Mouse (Mus musculus) lung, adult 18-20 months (tissue): ENCODE measurements around the gene Prim2.

ENCODE experiments used
- DNase-seq, 2 experiments: peaks; one replicate each; pipeline ENCODE4 v3.0.0; 2022; ENCODE audit warnings: mixed read lengths in 2 of 2

The Prim2 gene

DNA sequence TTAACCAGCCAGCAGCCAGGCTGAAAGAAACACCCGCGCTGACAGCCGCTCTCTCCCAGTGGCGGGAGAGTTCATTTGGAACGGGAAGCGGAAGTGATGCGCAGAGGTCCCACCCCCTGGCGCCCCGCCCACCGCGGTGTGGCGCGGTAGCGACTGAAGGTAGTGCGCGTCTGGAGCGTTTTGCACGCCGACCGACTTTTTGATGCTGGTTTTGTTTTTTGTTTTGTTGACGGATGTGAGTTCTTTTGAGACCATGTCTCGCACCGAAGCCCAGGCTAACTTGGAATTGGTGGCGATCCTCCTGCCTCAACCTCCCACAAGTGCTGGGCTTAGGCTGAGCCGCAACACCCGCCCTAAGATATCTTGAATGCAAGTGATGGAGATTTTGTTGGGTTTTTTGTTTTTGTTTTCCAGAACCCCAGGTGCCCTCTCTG is at the start of gene Prim2:
TSS of gene Prim2 (minus strand) at position 88 of the 434 bp plus-strand sequence.
- DNase-seq, result peak; percentile 86 to 89

DNA sequence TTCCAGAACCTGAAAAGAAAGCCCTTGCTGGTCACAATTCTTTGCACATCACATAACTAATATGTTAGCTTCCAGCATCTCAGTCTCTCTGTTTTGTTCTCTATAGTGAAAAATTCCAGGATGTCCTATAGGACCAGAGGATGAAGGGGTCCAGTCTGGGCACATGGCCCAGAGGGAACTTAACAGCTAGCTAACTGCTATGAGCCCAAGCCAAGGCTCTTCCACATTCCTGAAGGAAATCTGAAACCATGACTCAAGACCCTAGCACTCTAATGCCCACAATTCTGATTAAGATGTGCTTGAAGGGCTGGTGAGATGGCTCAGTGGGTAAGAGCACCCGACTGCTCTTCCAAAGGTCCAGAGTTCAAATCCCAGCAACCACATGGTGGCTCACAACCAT is 48.0 kb upstream of the Prim2 start:
- no peak for DNase-seq

DNA sequence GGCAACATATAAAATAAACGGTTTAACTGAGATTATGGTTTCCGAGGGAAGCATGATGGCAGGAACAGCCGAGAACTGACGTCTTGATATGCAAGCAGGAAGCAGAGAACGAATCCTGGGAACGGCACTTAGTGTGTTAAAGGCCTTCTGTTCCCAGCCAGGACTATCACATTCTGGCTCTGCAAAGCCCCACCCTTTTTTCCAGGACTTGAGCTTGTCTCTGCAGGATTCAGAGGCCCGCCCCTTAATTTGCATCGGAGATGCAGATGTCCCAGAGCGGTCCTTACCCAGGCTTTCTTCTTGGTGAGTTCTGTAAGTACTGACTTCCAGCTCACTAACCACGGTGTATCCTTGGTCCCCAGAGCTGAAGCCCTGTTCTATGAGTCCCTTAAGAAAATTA is 45.2 kb upstream of the Prim2 start:
- no peak for DNase-seq

DNA sequence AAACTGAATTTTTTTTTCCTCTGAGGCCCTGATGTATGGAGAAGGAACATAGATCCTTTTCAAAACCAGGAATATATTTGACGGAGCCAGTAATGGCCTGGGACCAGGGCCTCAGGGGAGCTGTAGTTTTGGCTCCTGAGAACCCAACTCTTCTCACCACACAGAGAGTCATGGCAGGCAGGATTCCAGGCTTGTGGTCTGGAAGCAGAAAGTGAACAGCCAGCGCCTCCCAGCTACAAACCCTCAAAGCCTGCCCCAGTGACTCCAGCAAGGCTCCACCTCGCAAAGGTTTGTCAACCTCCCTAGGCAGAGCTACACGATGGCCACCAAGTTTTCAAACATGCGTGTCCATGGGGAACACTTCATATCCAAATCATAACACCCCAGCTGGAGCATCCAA is 42.4 kb upstream of the Prim2 start:
- DNase-seq, result no peak

DNA sequence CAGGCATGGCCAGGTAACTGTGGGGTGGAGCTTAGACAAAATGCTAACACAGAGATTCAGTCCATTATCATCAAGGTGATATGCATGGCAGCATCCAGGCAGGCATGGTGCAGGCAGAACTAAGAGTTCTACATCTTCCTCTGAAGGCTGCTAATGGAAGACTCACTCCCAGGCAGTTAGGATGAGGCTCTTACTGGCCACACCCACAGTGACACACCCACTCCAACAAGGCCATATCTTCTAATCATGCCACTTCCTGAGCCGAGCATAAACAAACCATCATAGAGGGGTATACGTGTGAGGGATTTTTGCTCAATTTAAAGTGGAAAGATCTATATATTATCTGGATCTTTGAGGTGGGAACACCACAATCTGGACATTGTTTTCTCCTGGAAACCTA is 40.0 kb upstream of the Prim2 start:
- no peak for DNase-seq

DNA sequence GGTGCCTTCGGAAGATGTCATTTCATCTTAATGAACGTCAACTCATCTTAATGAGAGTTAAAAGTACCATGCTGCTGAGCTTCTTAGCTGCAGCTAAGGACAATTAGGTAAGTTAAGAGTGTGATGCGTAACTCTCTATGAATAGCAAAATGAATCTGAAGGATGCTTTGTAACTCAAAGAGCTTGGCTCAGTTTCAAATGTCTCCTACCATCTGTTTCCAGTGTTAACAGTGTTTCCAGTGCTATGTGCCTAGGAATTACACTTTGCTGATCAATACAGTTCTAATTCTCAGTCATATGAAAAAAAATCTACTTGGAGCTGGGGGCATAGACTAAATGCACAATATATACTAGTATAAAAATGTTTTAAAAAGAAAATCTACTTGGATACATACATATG is 31.6 kb upstream of the Prim2 start:
- DNase-seq, result no peak

DNA sequence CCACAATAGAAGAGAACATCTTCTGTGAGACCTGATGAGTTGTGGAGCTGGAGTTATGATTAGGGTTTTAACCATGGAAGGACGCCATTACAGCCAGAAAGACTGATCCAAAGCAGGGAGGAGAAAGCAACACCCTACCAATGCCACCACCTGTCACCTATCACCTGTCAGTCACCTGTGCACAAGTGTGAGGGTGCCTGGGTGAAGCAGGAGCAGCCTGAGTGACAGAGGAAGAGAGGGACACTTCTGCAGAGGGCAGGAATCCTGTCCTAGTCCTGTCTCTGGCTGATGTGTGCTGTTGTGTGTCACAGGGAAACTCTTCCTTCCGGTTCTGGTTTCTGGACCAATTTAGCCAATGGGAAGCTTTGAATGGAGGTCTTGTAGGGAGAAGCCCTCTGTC is 26.4 kb upstream of the Prim2 start:
- DNase-seq, result no peak

DNA sequence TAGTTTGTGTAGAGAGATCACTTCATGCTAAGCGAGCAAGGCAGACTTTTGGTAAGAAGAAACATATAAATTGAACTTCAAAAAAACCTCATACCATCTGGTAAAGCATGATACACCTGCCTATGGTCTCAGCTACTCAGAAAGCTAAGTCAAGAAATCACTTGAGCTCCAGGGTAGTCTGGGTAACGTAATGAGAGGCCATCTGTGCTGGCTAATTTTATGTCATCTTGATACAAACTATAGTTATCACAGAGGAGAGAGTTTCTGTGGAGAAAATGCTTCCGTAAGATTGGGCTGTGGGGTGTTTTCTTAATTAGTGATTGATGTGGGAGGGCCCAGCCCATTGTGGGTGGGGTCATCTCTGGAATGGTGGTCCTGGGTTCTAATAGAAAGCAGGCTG is 24.3 kb upstream of the Prim2 start:
- DNase-seq, result no peak

DNA sequence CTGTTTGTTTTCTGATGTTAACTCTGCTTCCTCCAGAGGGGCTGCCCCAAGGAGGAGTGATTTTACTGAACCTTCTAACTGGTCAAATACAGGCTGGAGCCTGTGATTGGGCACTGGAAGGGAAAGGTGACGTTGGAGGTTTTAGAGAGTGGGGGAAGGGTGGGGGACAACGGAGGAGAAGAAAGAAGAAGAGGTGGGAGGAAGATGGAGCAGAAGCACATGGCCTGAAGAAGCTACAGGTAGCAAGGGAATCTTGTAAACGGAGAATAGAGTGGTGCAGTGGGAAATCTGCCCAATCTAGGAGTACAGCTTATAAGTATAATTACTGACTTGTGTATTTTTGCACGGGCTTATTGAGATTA is 20.5 kb upstream of the Prim2 start:
- no peak for DNase-seq

DNA sequence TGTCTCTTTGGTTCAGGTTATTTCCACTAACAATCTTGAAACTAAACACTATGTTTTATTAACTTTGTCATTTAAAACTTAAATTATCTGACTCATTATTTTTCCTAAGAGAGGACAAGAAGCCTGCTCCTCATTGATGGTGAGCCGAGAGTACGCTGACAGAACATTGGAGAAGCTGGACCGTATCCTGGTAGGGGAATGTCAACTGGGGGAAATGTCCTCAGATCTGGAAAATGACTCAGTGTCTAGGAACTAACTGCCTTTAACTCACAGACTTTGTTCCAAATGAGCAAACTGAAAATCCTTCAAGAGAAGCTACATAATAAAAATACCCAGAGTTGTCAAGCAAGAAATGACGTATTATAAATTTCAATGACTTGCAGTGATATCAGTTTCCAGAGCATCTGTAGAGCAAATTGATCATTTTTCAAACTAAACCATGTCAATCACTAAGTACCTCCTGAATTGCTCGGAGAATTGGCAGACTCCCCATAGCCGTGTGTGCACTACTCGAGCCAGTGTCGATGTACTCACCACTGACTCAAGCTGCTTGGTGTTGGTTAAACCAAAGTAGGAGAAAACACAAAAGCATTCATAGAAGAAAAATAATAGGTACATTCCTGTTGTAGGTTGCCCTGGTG is 20.0 kb upstream of the Prim2 start:
- no peak for DNase-seq

DNA sequence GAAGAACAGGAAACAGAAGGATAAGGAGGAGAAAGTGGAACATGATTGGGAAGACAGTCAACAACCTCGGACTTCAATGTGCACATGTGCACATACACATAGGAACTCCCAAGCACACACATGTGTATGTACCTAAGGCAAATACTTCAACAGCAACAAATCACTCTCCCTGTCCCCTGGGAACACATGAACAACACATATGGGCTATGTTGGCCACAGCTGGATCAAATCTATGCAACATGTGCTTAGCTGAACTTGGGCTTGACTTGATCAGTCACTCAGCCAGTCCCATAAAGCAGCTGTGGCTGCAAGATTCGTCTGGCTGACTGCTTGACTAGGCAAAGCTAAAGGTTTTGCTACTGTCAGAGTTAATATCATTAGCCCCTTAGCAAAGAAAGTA is 19.2 kb upstream of the Prim2 start:
- DNase-seq, result no peak

DNA sequence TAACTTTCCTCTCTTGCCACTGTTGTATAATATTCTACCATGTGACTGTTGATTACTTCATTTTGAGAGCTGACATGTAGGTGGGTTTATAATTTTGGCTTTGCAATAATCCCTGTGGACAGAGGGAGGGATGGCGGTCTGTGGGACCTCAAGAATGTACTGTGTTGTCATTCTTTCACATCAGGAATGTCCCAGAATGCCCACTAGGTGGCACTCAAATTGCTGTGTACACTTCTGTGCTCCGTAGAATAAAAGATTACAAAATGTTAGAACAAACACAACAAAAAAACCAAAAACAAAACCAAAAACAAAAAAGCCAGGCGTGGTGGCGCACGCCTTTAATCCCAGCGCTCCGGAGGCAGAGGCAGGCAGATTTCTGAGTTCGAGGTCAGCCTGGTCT is 14.9 kb upstream of the Prim2 start:
- peak; percentile 20 to 24 for DNase-seq

DNA sequence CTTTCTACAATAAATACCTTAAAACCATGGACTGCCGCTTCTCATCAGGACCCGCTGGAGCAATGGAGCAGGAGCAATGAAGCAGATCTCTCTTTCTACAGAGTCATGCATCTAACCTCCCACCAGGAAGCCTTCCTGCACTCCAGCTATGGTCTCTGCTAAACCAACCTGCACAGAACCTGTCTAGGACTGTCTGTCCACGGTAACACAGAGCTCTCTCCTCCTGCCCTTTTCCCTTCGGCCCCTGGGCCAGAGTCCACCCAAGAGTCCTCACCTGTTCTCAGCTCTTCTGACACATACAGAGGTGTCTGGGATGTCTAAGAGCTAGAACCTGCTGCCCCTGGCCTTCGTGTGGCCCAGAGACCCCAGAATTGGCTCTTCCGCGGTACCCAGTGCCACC is 11.3 kb upstream of the Prim2 start:
- no peak for DNase-seq

DNA sequence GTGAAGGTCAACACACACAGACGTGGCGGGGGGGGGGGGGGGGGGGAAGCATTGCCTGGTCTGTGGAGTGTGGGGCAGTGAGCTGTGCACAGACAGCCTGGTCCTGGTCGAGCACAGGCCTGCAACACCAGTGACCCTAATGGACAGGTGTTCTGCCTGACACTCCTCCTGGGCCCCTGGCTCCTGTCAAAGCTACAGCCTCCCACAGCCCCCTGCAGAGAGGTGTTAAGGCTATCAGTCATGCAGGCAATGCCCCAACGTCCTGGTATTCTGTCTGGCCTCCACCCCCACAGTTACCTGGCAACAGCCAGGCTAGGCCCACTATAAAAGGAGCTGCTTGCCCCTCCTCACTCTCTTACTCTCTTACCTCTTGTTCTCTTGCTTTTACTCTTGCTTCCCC is 10.8 kb upstream of the Prim2 start:
- DNase-seq, result no peak

DNA sequence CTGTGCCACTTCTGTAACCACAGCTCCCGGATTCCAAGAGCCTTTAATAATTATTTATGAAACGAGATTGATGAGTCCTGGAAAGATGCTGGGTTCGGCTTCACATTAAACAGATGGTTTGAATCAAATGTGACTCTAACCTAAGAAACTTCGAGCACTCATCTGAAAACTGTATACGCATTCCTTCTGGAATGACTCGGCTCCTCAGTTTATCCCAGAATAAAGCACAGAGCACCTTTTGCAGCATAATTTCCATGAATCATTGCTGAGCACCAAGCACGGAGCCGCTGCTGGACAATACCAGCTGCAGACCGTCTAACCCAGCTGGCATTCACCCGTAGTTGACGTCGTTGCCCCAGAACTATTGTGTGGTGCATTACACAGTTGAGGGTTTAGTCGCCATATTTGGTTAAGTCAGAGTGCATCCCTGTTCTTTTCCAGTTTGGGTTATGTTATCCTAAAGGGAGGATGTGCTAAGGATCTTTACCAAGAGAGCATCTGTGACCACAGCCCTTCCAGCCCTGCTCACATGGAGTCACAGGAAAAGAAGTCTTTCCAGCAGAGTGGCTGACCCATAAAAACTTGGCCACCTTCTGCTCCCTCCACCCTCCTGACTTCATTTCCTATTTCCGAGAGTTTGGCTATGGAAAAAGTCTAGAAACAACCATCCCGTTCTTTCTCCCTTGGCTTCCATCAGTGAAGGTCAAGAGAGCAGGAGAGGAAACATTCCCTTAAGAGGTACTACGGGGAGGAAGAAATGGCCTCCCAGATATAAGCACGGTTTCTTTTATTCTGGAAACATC is 3.8 kb upstream of the Prim2 start:
- no peak for DNase-seq

DNA sequence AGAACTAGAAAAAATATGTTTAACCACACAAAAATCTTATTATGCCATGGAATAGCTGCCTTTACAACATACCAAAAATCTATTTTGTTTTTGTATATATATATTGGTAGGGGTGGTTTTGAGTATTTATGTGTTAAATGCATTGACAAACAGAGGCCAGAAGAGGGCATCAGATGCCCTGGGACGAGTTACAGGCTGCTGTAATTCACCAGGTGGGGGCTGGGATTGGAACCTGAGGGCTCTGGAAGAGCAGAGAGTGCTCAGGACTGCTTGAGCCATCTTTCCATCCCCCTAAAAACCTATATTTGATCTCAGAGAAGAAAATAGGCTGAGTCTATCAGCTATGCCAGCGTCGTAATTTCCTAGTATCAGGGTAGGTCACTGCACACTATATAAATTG is 2.9 kb upstream of the Prim2 start:
- no peak for DNase-seq

DNA sequence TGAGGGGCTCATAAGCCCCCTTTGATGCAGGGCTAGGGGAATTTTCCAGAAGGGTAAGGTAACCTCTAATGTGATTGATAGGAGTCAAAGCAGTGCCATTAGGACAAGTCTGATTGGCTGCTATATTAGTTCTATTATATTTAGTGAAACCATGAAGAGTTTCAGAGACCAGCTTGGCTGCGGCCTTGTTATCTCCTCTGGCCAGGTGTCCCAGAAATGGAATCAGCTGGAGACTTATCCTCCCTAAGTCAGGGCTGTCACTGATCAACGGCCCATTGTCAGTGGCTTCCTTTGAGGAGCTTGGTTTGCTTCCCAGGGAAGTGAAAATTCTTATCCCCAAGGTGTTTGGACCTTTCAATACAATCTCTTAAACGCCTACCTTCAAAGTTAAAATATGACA is 2.5 kb upstream of the Prim2 start:
- no peak for DNase-seq

DNA sequence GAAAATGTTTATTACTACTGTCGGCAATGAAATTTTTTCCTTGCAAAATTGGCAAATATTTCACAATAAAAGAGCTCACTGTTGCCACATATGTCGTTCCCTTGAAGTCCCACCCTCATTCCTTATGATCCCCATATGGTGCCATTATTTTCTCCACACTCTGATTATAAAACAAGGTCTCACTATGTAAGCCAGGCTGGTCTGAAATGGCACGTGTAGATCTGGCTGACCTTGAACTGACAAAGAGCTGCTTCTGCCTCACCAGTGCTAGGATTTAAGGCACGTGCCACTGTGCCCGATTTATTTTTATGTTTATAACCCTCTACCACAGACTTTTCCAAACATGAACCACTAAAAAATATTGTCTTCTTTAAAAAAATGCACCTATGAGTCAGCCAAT is 1.8 kb upstream of the Prim2 start:
- no peak for DNase-seq

DNA sequence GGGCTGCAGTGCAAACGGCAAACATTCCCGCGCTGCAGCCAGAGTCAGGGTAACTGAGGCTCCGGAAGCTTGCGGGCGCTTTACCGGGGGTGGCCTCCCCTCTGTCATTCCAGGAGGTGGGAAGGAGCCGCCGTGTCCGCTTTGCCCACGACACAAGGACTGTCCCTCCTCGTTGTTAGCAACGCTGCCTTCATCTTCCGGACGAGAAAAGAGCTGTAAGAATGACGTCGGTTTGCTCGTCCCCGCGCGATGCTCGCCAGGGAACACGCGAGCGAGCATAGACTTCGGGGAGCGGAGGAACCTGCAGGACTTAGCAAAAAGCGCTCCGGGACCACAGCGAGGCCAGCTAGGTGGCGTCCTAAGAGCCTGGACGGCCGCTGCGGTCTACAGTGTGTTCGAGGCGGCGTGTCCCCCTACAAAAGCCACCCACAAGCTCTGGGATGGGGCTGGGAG is 595 bp upstream of the Prim2 start:
- DNase-seq, result peak; percentile 58 to 68

DNA sequence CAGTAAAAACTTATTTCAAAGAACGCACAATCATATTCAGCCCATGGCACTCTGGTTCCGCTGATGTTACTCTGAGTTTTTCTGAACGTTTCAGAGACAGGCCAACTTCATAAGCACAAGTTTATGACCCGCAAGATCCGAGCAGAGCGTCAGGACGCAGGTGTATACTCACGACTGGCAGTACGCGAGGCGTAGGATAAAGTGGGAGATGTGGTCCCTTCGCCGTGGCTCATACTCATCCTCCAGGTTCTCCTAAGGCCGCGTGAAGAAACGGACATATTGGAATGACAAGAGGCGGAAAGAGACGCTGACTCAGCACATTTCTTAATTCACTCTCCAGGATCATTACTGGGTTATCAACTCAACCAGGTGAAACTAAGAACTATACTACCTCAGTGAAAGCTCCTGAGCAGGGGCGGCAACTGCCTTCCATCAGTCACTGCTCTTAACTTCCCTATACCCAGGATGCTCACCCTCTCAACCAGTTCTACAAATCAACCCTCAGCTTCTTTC is 5.9 kb downstream of the Prim2 start:
- no peak for DNase-seq

DNA sequence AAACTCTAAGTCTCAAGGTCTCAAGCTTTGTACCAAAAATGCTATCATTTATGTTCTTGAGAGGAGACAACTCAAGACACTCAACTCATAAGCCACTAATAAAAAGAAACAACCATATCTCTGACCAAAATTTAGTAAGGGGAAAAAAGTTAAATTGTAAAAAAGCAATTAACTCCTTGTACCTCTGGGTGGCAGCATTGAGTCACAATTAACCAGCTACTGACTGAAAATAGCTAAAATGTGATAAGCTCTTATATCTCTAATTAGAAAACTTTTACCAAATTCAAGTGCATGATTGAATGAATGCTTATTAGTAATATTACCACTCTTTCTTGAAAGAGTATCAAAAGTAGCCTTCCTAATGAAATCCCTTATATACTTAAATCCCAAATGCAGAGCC is 6.4 kb downstream of the Prim2 start:
- DNase-seq, result no peak

DNA sequence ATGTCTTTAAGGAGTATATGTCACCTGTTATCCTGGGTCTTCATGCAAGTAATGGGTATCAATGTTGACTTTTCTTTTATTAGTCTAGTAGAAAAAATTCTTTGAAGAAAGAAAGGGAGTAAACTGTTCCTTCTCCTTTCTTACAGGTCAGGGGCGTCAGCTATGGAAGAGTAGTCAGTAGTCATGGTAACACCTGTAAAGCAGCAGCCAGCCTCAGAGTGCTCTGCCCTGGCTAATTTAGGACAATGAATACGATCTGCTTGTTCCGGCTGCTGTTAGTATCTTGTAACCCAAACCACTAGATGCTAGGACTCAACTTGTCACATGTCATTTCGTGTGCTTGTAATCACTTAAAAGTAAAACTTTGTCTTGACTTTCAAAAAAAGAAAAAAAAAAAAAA is 11.3 kb downstream of the Prim2 start:
- no peak for DNase-seq

DNA sequence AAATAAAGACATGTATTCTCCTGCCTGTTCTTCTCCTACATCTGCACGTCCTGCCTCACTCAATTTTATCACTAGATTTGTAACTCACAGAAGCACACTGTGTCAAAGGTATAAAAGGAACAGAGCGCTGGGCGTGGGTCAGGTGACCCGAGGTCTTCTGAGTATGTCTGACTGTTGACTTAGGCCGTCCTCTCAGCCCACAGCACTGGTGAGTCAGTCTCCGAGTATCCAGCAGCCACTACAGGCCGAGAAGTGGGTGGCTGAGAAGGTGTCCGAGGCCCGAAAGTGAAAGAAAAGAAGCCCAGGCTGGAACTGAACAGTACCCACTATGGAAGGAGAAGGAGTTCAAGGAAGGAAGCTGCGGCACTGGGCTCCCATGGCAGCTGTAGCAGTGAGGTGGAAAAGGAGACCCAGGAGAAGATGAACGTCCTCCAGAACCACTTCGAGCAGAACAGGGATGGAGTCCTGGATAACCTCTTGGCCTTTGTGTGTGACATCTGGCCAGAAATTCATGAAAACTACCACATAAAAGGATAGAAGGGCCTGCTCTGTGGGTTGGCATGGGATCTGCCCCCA is 11.9 kb downstream of the Prim2 start:
- peak; percentile 72 to 76 for DNase-seq

DNA sequence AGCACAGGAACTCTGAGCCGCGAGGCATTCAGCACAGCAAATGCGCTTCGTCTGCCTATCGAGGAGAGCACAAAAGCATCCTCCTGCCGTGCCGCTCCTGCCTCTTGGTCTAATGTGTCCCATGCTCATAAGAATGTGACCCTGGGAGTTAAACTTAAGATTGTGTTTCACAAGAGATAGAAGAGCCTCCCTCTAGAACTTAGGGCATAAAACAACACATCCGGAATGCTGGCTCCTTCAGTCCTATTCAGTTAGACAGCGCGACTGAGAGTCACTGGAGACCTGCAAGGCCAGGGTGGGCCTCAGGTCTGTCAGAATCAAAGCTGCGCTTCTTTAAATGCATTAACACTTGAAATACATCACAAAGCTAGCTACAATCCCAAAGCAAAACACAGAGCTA is 18.7 kb downstream of the Prim2 start:
- DNase-seq, result no peak
